Mouse (Mus musculus): Measurements from ENCODE around the gene Cmpk1.
A peak's percentile ranks its signal among the peaks of the same experiment; 100 is the strongest.

DNA sequence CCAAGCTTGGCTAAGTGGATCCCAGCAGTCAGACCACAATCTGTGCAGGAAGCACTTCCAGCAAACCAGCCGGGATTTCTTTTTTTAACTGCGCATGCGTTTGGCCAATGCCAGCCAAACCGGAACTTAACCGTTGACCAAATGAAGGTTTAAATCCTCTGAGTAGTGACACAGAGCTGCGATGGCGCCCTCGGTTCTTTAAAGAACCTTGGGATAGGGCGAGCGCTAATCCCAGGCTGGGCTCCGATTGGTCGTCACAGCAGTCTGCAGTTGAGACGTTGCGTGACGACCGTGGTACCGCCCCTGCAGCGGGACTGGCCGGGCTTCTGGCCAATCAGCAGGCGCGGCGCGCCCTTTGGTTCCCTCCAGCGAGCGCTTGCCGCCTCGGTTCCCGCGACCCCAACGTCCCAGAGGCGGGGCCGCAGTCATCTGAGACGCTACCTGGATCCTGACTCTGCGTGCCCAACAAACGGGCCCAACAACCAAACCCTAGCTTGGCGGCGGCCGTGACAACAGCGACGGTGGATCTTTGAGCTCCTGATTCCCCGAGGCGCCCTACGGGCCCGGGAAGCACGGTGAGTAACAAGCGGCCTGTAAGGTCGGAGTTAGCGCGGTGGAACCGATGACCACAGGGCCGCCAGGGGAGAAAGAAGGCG, 12.9 kb upstream of the Cmpk1 start, which contains the start of gene Stil:
- TF ChIP-seq POLR2A (IDR thresholded peaks at IDR 0.05; ENCODE audit: borderline replicate concordance, insufficient read depth, low read length) = peak; percentile 82; the same call in 1 of the 2 replicates
- TF ChIP-seq CTCF (IDR thresholded peaks at IDR 0.05; ENCODE audit: borderline replicate concordance, insufficient read depth, low read depth, low read length) = no peak
